Mouse (Mus musculus) hindbrain, embryonic 12.5 days (tissue): ENCODE measurements around the gene H2-M5. TPM values are rescaled to one million over a fixed set of nuclear protein-coding genes. Genes with fewer than 3 reads are reported as not detected.

ENCODE experiments used
- ATAC-seq: fragments of 200-750 bp; cut with Nextera tagmentation; 2 replicates; pipeline ENCODE4 v1.8.0; 2017; ENCODE audit warnings: moderate TSS enrichment; ENCODE audit not compliant: low FRiP score
- H3K27ac ChIP-seq: fragments of 300-500 bp; sonication (generic); 2 replicates; pipeline ENCODE4 v1.5.1; 2016; ENCODE audit warnings: mild to moderate bottlenecking
- H3K27me3 ChIP-seq: fragments of 300-500 bp; sonication (generic); 2 replicates; pipeline ENCODE4 v1.6.1; 2016; ENCODE audit warnings: mild to moderate bottlenecking
- H3K36me3 ChIP-seq: fragments of 300-500 bp; sonication (generic); 2 replicates; pipeline ENCODE4 v1.6.1; 2016; ENCODE audit warnings: mild to moderate bottlenecking
- H3K4me1 ChIP-seq: fragments of 300-500 bp; sonication (generic); 2 replicates; pipeline ENCODE4 v1.6.1; 2016
- H3K4me2 ChIP-seq: fragments of 300-500 bp; sonication (generic); replicated peaks from 2 replicates; pipeline ENCODE4 v1.6.1; 2016; ENCODE audit warnings: mild to moderate bottlenecking
- H3K4me3 ChIP-seq: fragments of 300-500 bp; sonication (generic); 2 replicates; pipeline ENCODE4 v1.5.1; 2016; ENCODE audit warnings: mild to moderate bottlenecking
- H3K9ac ChIP-seq: fragments of 300-500 bp; sonication (generic); 2 replicates; pipeline ENCODE4 v1.6.1; 2016; ENCODE audit warnings: mild to moderate bottlenecking, moderate library complexity
- H3K9me3 ChIP-seq: fragments of 300-500 bp; sonication (generic); replicated peaks from 2 replicates; pipeline ENCODE4 v1.6.1; 2016; ENCODE audit warnings: mild to moderate bottlenecking
- WGBS: fragments of 180-500 bp; shearing (Covaris S2); methylation state at CpG from one replicate; pipeline ENCODE4 v1.1.7; 2016; 5-methylcytosine and 5-hydroxymethylcytosine counted together
- polyA plus RNA-seq: library from polyadenylated mRNA; unstranded; fragments of >200 nt; fragmentation: Nextera tagmentation; extraction: Ambion mirVana; gene quantifications from 2 replicates; pipeline ENCODE4 v1.2.1, GENCODE M21; 2016

Gene H2-M5
- polyA plus RNA-seq, 1 experiment from 2014 or later: 2.3 TPM

GRCm38 (mm10) chr17:37009460-37010042 is 20.2 kb upstream of the H2-M5 start:
- Histone ChIP-seq H3K36me3 (peaks cover 71% of the 10 kb centered on the region), H3K4me1 (no peaks in the 10 kb centered on the region), H3K9ac (no peak overlapping the region), H3K4me3 (no peak overlapping the region), H3K27ac (no peak overlapping the region), H3K9me3 (no peaks in the 10 kb centered on the region), H3K4me2 (no peak overlapping the region), H3K27me3 (no peaks in the 10 kb centered on the region)
- ATAC-seq: no peak
- WGBS: 94% methylated on average over 17 of the region's 17 CpGs

DNA sequence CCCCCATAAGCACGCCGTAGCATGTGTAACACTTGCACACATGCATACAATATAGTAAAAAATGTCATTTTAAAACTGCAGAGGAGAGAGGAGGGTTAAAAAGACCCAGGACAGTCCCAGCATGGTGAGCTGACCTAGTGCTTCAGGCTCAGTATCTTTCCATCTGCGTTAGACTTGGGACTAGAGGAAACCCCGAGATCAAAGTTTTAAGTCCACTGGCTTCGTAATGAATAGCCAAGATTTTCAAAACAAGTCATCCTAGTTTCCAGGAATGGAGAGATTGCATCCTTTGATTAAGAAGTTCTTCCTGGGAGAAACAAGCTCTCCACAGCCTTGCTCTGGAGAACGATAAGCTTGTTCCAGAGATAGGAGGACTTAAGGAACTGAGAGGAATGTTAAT is 18.8 kb upstream of the H2-M5 start:
- peaks cover 6% of the 10 kb centered on the region; the same call in 1 of the 2 replicates for H3K4me1 ChIP-seq
- ATAC-seq: no peak
- H3K36me3 ChIP-seq: peaks cover 71% of the 10 kb centered on the region
- H3K4me3 ChIP-seq: no peak overlapping the region
- H3K27ac ChIP-seq: no peak overlapping the region
- H3K9me3 ChIP-seq: no peaks in the 10 kb centered on the region
- H3K27me3 ChIP-seq: no peaks in the 10 kb centered on the region
- WGBS: 95% methylated on average over 6 of the region's 6 CpGs
- no peak overlapping the region for H3K9ac ChIP-seq
- H3K4me2 ChIP-seq: no peak overlapping the region

- Histone ChIP-seq H3K9ac (peak overlapping the region; percentile 92), H3K36me3 (peaks cover 37% of the 10 kb centered on the region), H3K9me3 (no peaks in the 10 kb centered on the region), H3K4me2 (peak overlapping the region; percentile 56), H3K27me3 (no peaks in the 10 kb centered on the region), H3K4me3 (peak overlapping the region; percentile 60), H3K4me1 (peaks cover 6% of the 10 kb centered on the region; the same call in 1 of the 2 replicates), H3K27ac (peak overlapping the region; percentile 95)
- ATAC-seq: peak; percentile 15; the same call in 1 of the 2 replicates
- 37% methylated on average over 4 of the region's 4 CpGs for WGBS
Measured at GRCm38 (mm10) chr17:37003366-37003765, 14.0 kb upstream of the H2-M5 start.

DNA sequence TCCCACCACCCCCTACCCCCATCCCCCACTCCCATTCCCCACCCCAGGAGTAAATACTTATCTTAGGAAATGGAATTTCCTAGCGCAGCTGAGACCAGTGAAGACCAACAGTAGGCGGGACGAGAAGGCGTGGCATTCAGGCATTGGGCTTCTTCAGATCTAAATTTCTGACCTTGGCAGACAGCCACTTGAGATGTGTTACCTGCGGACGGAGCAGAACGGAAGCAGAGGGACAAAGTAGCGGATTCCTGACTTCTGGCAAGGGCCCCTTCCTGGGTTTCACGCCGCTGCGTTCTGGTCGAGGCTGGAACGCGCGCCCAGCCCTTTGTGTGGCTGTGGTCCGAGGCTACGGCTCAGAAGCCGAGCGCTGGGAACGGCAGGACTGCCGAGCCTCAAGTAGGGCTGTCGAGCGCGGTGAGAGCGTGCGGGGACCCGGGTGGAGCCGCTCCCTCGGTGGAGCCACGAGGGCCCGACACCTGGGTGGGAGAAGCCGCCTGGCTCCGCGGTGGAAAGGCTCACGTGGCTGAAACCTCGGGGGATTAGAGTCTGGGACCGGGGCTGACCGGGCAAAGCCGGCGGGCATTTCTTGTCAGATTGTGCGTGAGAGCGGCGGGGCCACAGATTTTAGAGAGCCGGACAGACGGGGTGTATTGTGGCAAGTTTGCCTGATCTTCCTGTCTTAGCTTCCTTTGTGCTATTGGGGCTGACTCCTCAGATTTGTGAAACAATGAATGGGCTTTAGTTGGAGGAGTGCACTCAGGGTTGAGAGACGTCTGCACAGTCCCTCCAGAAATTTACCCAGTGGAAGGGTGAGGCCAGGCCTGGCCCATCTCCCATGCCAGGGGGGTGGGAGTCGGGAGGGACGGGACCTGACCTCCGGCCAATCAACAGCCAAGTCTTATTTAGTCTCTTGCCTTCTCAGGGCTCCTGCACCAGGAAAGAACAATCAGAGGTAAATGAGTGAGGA is 13.3 kb upstream of the H2-M5 start:
- H3K36me3 ChIP-seq: peaks cover 29% of the 10 kb centered on the region
- H3K9me3 ChIP-seq: no peaks in the 10 kb centered on the region
- H3K4me2 ChIP-seq: peak overlapping the region; percentile 56
- H3K27ac ChIP-seq: peak overlapping the region; percentile 95
- peak overlapping the region; percentile 60 for H3K4me3 ChIP-seq
- no peaks in the 10 kb centered on the region for H3K27me3 ChIP-seq
- H3K9ac ChIP-seq: peak overlapping the region; percentile 92
- H3K4me1 ChIP-seq: peaks cover 6% of the 10 kb centered on the region; the same call in 1 of the 2 replicates
- under 1% methylated on average over 49 of the region's 49 CpGs for WGBS
- ATAC-seq: peak; percentile 88

DNA sequence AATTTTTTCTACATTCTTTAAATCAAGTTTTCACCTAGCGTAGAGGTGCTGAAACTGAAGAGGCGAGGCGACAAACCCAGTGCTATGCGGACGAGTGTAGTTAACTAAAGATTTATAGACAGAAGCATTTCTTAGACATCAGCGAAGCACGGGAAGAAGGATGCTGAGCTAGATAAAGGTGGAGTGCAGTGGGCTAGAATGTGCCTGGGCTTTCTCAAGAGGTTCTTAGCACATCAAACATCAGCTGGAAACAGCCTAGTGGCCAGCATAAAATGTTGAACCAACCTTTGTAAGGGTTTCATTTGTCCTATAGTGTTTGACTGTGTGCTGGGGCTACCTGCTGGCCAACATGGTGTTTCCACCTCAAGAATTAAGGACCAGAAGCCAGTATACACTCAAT is 11.5 kb upstream of the H2-M5 start, which contains the start of gene Zfp57:
Zfp57 (plus strand) TSS at position 301 of the 400 bp plus-strand sequence.
- no peaks in the 10 kb centered on the region for H3K9me3 ChIP-seq
- 97% methylated on average over 7 of the region's 7 CpGs for WGBS
- peak within 1 kb of the TSS; percentile 92; the same call in 1 of the 2 replicates for H3K9ac ChIP-seq
- H3K27me3 ChIP-seq: no peaks in the 10 kb centered on the region
- H3K36me3 ChIP-seq: peaks cover 13% of the 10 kb centered on the region
- peak within 1 kb of the TSS; percentile 56 for H3K4me2 ChIP-seq
- H3K4me3 ChIP-seq: peak within 1 kb of the TSS; percentile 60
- peaks cover 6% of the 10 kb centered on the region; the same call in 1 of the 2 replicates for H3K4me1 ChIP-seq
- no peak for ATAC-seq
- peak within 1 kb of the TSS; percentile 95 for H3K27ac ChIP-seq

DNA sequence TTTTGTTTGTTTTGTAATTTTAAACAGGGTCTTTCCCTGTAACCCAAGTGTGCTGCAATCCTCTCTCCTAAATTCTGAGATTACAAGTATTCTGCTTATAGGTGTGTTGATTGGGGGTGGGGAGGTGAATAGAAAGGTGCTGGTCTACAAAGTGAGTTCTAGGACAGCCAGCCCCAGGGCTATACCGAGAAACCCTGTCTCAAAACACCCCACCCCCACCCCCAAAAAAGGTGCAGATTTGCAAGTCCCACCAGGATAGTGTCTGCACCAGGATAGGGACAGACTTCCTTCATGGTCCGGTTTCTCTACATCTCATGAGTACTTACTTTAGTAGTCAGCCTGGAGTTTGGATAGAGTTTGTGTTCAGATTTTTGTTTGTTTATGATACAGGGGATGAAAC is 9.1 kb upstream of the H2-M5 start:
- H3K9me3 ChIP-seq: no peaks in the 10 kb centered on the region
- H3K4me3 ChIP-seq: no peak overlapping the region
- no peak overlapping the region for H3K9ac ChIP-seq
- no peak overlapping the region for H3K4me2 ChIP-seq
- ATAC-seq: no peak
- H3K4me1 ChIP-seq: no peaks in the 10 kb centered on the region
- no peak overlapping the region for H3K27ac ChIP-seq
- H3K27me3 ChIP-seq: no peaks in the 10 kb centered on the region
- 84% methylated on average over 2 of the region's 2 CpGs for WGBS
- no peaks in the 10 kb centered on the region for H3K36me3 ChIP-seq

DNA sequence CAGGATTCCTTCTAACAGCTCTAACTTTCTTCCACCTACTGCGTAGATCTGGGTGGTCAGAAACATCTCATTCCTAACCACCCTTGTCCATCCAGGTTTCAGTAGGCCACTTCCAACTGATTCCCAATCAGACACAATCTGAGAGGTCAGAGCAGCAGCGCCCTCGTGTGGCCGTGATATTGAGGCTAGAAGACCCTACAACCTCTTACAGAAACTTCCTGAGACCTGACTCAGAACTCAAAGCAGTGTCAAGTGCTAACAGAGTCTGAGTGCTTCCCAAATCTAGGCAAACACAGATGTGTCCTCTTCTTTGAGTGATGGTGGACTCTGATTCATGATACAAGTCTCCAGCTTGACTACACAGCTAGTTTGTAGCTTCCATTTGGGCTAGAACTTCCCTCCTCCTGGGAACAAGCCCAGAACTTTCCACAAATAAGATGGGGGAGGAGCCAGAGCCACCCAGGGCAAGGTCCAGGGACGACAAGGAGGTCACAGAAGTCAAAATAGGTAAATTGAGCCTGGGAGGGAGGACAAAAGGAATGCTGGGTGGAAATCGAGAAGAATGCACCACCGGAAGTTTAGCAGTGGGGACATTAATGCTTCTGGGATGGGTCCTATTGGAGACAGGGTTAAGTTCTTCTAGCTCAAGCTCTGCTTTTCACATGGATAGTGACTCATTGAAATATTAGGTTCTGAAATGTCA is 7.8 kb upstream of the H2-M5 start:
- ATAC-seq: no peak
- Histone ChIP-seq H3K9me3 (no peaks in the 10 kb centered on the region), H3K4me2 (no peak overlapping the region), H3K4me3 (no peak overlapping the region), H3K4me1 (no peaks in the 10 kb centered on the region), H3K36me3 (no peaks in the 10 kb centered on the region), H3K27ac (no peak overlapping the region), H3K27me3 (no peaks in the 10 kb centered on the region), H3K9ac (no peak overlapping the region)
- 27% methylated on average over 7 of the region's 7 CpGs for WGBS

DNA sequence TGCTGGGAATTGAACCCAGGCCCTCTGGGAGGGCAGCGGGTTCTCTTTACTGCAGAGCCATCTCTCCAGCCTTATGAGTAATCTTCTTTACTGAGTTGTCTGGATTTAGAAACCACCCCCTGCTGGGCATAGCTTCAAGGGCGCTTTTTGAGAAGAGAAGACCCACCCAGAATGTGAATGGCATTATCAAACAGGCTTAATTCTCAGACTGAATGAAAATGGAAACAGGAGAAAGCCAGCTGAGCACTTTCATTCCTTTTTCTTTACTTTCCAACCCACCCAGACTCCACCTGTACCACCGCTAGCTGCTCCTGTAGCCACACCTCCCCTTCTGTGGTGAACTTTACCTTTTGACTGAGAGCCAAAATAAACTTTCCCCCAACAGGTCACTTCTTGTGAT is 6.1 kb upstream of the H2-M5 start:
- Histone ChIP-seq H3K9ac (no peak overlapping the region), H3K36me3 (no peaks in the 10 kb centered on the region), H3K4me2 (no peak overlapping the region), H3K27ac (no peak overlapping the region), H3K4me1 (no peaks in the 10 kb centered on the region), H3K9me3 (no peaks in the 10 kb centered on the region), H3K27me3 (no peaks in the 10 kb centered on the region), H3K4me3 (no peak overlapping the region)
- ATAC-seq: no peak
- 64% methylated on average over 3 of the region's 3 CpGs for WGBS

GRCm38 (mm10) chr17:36994528-36994927 is 5.2 kb upstream of the H2-M5 start:
- WGBS: 81% methylated on average over 2 of the region's 2 CpGs

DNA sequence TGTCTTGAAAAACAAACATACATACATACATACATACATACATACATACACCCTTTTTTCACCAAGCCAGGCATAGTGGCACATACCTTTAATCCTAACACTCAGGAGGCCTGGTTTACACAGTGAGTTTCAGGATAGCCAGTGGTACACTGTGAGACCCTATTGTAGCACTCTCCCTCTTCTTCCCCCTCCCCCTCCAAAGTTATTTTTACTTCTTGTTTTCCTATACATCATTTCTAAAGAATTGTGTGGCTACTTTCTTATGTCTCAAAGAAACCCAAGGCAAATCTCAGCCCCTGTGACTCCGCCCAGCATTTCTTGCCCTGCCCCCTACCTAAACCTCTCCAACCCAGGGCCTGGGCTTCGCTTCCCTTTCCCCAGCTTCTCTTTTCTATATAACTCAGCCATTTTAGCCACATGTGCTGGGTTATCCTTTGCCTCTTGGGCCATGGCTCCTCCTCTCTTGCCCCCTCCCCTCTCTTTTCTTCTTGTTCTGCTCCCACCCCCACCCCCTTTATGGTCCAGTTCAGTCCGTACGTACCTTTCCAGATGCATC is 4.5 kb upstream of the H2-M5 start:
- Histone ChIP-seq H3K4me1 (no peaks in the 10 kb centered on the region), H3K36me3 (no peaks in the 10 kb centered on the region), H3K9ac (no peak overlapping the region), H3K27me3 (peaks cover 9% of the 10 kb centered on the region), H3K4me2 (no peak overlapping the region), H3K9me3 (no peaks in the 10 kb centered on the region), H3K27ac (no peak overlapping the region), H3K4me3 (no peak overlapping the region)
- 85% methylated on average over 4 of the region's 4 CpGs for WGBS
- no peak for ATAC-seq

More at GRCm38 (mm10) chr17:36994528-36994927, 5.2 kb upstream of the H2-M5 start:
- Histone ChIP-seq H3K27me3 (peaks cover 2% of the 10 kb centered on the region), H3K27ac (no peak overlapping the region), H3K4me1 (no peaks in the 10 kb centered on the region), H3K4me2 (no peak overlapping the region), H3K9me3 (no peaks in the 10 kb centered on the region), H3K36me3 (no peaks in the 10 kb centered on the region), H3K9ac (no peak overlapping the region), H3K4me3 (no peak overlapping the region)
- no peak for ATAC-seq

- Histone ChIP-seq H3K9ac (no peak overlapping the region), H3K9me3 (no peaks in the 10 kb centered on the region), H3K27me3 (peaks cover 22% of the 10 kb centered on the region), H3K4me3 (no peak overlapping the region), H3K36me3 (no peaks in the 10 kb centered on the region), H3K4me2 (no peak overlapping the region), H3K4me1 (no peaks in the 10 kb centered on the region), H3K27ac (no peak overlapping the region)
- no peak for ATAC-seq
- 83% methylated on average over 3 of the region's 3 CpGs for WGBS
Measured at GRCm38 (mm10) chr17:36992336-36993104, 3.2 kb upstream of the H2-M5 start.
